Mouse (Mus musculus) MEL (cell line): ENCODE results near the gene Prnd. TPM values are rescaled to one million over a fixed set of nuclear protein-coding genes. Genes with fewer than 3 reads are reported as not detected.
A peak's percentile ranks its signal among the peaks of the same experiment; 100 is the strongest.

Experiments used
- DNase-seq: peaks from one replicate; pipeline ENCODE4 v3.0.0; 2011; ENCODE audit warnings: low read depth, low spot score
- H3K27ac ChIP-seq: 2 replicates; pipeline ENCODE4 v1.5.1; 2012; ENCODE audit warnings: low read depth, mild to moderate bottlenecking, control low read depth, low read length, moderate library complexity; ENCODE audit not compliant: control insufficient read depth
- H3K27me3 ChIP-seq, 2 experiments: fragments of 150-350 bp in 1 of 2; sonication (generic) in 1 of 2; 2 replicates each; pipeline ENCODE4 v1.6.1; 2012; ENCODE audit warnings: low read length in 2 of 2, mild to moderate bottlenecking in 2 of 2, improper control_type of control experiment in 1 of 2, moderate library complexity in 1 of 2; ENCODE audit not compliant: insufficient read depth in 2 of 2, control insufficient read depth in 1 of 2
- H3K36me3 ChIP-seq, 2 experiments: 2 replicates each; pipeline ENCODE4 v1.6.1; 2012 to 2014; ENCODE audit warnings: low read length in 2 of 2, improper control_type of control experiment in 1 of 2, inconsistent platforms in 1 of 2, mild to moderate bottlenecking in 1 of 2; ENCODE audit not compliant: insufficient read depth in 2 of 2, control insufficient read depth in 1 of 2
- H3K4me1 ChIP-seq, 2 experiments: fragments of 150-350 bp in 1 of 2; sonication (generic) in 1 of 2; 2 replicates each; pipeline ENCODE4 v1.6.1; 2012; ENCODE audit warnings: low read length in 2 of 2, improper control_type of control experiment in 1 of 2, mild to moderate bottlenecking in 1 of 2; ENCODE audit not compliant: insufficient read depth in 2 of 2, control insufficient read depth in 1 of 2
- H3K4me3 ChIP-seq, 2 experiments: fragments of 150-350 bp in 1 of 2; sonication (generic) in 1 of 2; 2 replicates each; pipeline ENCODE4 v1.5.1; 2012; ENCODE audit warnings: low read depth in 2 of 2, low read length in 2 of 2, mild to moderate bottlenecking in 2 of 2, moderate library complexity in 2 of 2, control low read depth in 1 of 2, improper control_type of control experiment in 1 of 2; ENCODE audit not compliant: control insufficient read depth in 1 of 2, insufficient read depth in 1 of 2
- H3K79me2 ChIP-seq: 2 replicates; pipeline ENCODE4 v1.6.1; 2012; ENCODE audit warnings: mild to moderate bottlenecking, low read length, moderate library complexity; ENCODE audit not compliant: control insufficient read depth, poor library complexity, insufficient read depth
- H3K9ac ChIP-seq: 2 replicates; pipeline ENCODE4 v1.6.1; 2012; ENCODE audit warnings: low read depth, mild to moderate bottlenecking, control low read depth, low read length, moderate library complexity; ENCODE audit not compliant: control insufficient read depth, poor library complexity, severe bottlenecking
- H3K9me3 ChIP-seq: fragments of 150-350 bp; sonication (generic); replicated peaks from 2 replicates; pipeline ENCODE4 v1.6.1; 2012; ENCODE audit warnings: mild to moderate bottlenecking, low read length, improper control_type of control experiment, moderate library complexity; ENCODE audit not compliant: insufficient read depth
- BHLHE40 ChIP-seq: IDR thresholded peaks from 2 replicates; pipeline ENCODE4 v1.6.1; 2012; ENCODE audit warnings: low read depth, mild to moderate bottlenecking, inconsistent platforms, low read length, improper control_type of control experiment, borderline replicate concordance
- CTCF ChIP-seq, 3 experiments: IDR thresholded peaks in 2 of 3; conservative IDR thresholded peaks in 1 of 3; 2 replicates each; pipeline ENCODE4 v1.5.1; 2011 to 2012; ENCODE audit warnings: low read length in 3 of 3, low read depth in 2 of 3, mild to moderate bottlenecking in 2 of 3, improper control_type of control experiment in 1 of 3, inconsistent platforms in 1 of 3, mixed read lengths in 1 of 3, moderate library complexity in 1 of 3; ENCODE audit not compliant: control insufficient read depth in 1 of 3, insufficient read depth in 1 of 3, poor library complexity in 1 of 3, severe bottlenecking in 1 of 3
- ELF1 ChIP-seq: IDR thresholded peaks from 2 replicates; pipeline ENCODE4 v1.6.1; 2014; ENCODE audit warnings: low read depth, mild to moderate bottlenecking, inconsistent platforms, low read length, improper control_type of control experiment, moderate library complexity
- EP300 ChIP-seq, 2 experiments: IDR thresholded peaks; 2 replicates each; pipeline ENCODE4 v1.6.1; 2011; ENCODE audit warnings: improper control_type of control experiment in 2 of 2, low read length in 2 of 2, low read depth in 1 of 2, mild to moderate bottlenecking in 1 of 2
- ETS1 ChIP-seq: IDR thresholded peaks from 2 replicates; pipeline ENCODE4 v1.6.1; 2012; ENCODE audit warnings: low read depth, mild to moderate bottlenecking, inconsistent platforms, low read length, improper control_type of control experiment, moderate library complexity
- JUND ChIP-seq: IDR thresholded peaks from 2 replicates; pipeline ENCODE4 v1.6.1; 2011; ENCODE audit warnings: low read depth, mild to moderate bottlenecking, improper control_type of control experiment, low read length
- KAT2A ChIP-seq: conservative IDR thresholded peaks from 2 replicates; pipeline ENCODE4 v1.6.1; 2012; ENCODE audit warnings: low read depth, low read length, improper control_type of control experiment, inconsistent platforms
- MAFK ChIP-seq: IDR thresholded peaks from 2 replicates; pipeline ENCODE4 v1.6.1; 2011; ENCODE audit warnings: low read depth, mild to moderate bottlenecking, low read length, improper control_type of control experiment, borderline replicate concordance
- MAX ChIP-seq: IDR thresholded peaks from 2 replicates; pipeline ENCODE4 v1.6.1; 2011; ENCODE audit warnings: low read length, improper control_type of control experiment
- MAZ ChIP-seq: IDR thresholded peaks from 2 replicates; pipeline ENCODE4 v1.6.1; 2012; ENCODE audit warnings: low read depth, mild to moderate bottlenecking, inconsistent platforms, low read length, improper control_type of control experiment
- MXI1 ChIP-seq: IDR thresholded peaks from 2 replicates; pipeline ENCODE4 v1.6.1; 2011; ENCODE audit warnings: mild to moderate bottlenecking, low read depth, low read length, improper control_type of control experiment
- MYB ChIP-seq: IDR thresholded peaks from 2 replicates; pipeline ENCODE4 v1.6.1; 2011; ENCODE audit warnings: mild to moderate bottlenecking, low read depth, low read length, improper control_type of control experiment
- NELFE ChIP-seq: IDR thresholded peaks from 2 replicates; pipeline ENCODE4 v1.6.1; 2011; ENCODE audit warnings: low read depth, low read length, improper control_type of control experiment
- POLR2A ChIP-seq, 2 experiments: IDR thresholded peaks; 2 replicates each; pipeline ENCODE4 v1.6.1; 2011 to 2012; ENCODE audit warnings: low read length in 2 of 2, mild to moderate bottlenecking in 2 of 2, control low read depth in 1 of 2, improper control_type of control experiment in 1 of 2, low read depth in 1 of 2, moderate library complexity in 1 of 2; ENCODE audit not compliant: control insufficient read depth in 1 of 2, insufficient read depth in 1 of 2, poor library complexity in 1 of 2
- POLR2AphosphoS5 ChIP-seq: IDR thresholded peaks from 2 replicates; pipeline ENCODE4 v1.6.1; 2012; ENCODE audit warnings: low read depth, borderline replicate concordance, mild to moderate bottlenecking, inconsistent platforms, low read length, moderate library complexity, mixed read lengths
- RAD21 ChIP-seq: IDR thresholded peaks from 2 replicates; pipeline ENCODE4 v1.6.1; 2011; ENCODE audit warnings: mild to moderate bottlenecking, low read depth, low read length, improper control_type of control experiment
- RCOR1 ChIP-seq: IDR thresholded peaks from 2 replicates; pipeline ENCODE4 v1.6.1; 2012; ENCODE audit warnings: low read depth, mild to moderate bottlenecking, inconsistent platforms, low read length, improper control_type of control experiment
- SIN3A ChIP-seq: IDR thresholded peaks from 2 replicates; pipeline ENCODE4 v1.6.1; 2012; ENCODE audit warnings: low read length, improper control_type of control experiment, inconsistent platforms
- TBP ChIP-seq: IDR thresholded peaks from 2 replicates; pipeline ENCODE4 v1.8.0; 2011; ENCODE audit warnings: low read depth, low read length, improper control_type of control experiment
- UBTF ChIP-seq: IDR thresholded peaks from 2 replicates; pipeline ENCODE4 v1.6.1; 2012; ENCODE audit warnings: low read depth, mild to moderate bottlenecking, inconsistent platforms, low read length, improper control_type of control experiment, moderate library complexity, borderline replicate concordance; ENCODE audit not compliant: insufficient read depth
- USF1 ChIP-seq: IDR thresholded peaks from 2 replicates; pipeline ENCODE4 v1.6.1; 2014; ENCODE audit warnings: low read depth, mild to moderate bottlenecking, inconsistent platforms, low read length, improper control_type of control experiment, moderate library complexity
- ZKSCAN1 ChIP-seq: IDR thresholded peaks from 2 replicates; pipeline ENCODE4 v1.6.1; 2012; ENCODE audit warnings: low read depth, mild to moderate bottlenecking, inconsistent platforms, low read length, improper control_type of control experiment, moderate library complexity
- polyA plus RNA-seq, 2 experiments: library from polyadenylated mRNA; stranded (reverse) in 1 of 2; unstranded in 1 of 2; fragments of >175 nt in 1 of 2; fragments of >200 nt in 1 of 2; gene quantifications; 2 replicates each; pipeline versions ENCODE4 v1.2.1 to v1.2.4; 2012; ENCODE audit warnings: low replicate concordance in 2 of 2, low read depth in 1 of 2; ENCODE audit not compliant: insufficient read length in 2 of 2, insufficient read depth in 1 of 2, missing spikeins in 1 of 2
- total RNA-seq: library from RNA; depleted of rRNA; stranded (reverse); fragments of 300-350 nt; gene quantifications from 2 replicates; pipeline ENCODE4 v1.2.3, GENCODE M21; 2012

Prnd gene
- total and polyA plus RNA-seq, 3 experiments, result 0.06 TPM; not detected in 2

DNA sequence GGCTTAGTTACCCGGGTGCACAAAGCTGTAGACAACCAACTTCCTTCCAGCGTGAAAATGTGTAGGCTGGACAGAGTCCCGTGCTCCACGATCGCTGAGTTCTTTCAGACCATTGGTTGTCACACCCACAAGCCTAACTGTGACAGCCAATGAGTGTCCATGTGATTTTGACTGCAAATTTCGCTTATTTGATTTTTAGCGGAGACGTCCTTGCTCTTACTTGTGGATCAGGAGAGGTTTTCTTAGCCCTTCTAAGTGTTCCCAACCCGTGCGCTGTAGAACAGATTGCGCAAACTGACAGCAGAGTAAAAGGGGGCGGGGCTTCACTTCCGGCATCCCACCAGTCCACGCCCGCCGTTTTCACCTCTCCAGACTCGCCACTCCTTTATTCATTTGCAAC is 4.6 kb downstream of the Prnd start:
- peak overlapping the region; percentile 45 for H3K9ac ChIP-seq
- TF ChIP-seq ETS1 (no peak), MAX (peak; percentile 72), TBP (no peak), MXI1 (peak; percentile 90), ELF1 (peak; percentile 65; the same call in 1 of the 2 replicates), SIN3A (peak; percentile 76), USF1 (peak; percentile 67), BHLHE40 (peak; percentile 66; the same call in 1 of the 2 replicates)
- H3K4me1 ChIP-seq, result peaks cover 0 to 3% of the 10 kb centered on the region in 2 experiments; a peak in 1 of 4 replicates
- H3K4me3 ChIP-seq, result peak overlapping the region; percentile 44 to 57
- no peaks in the 10 kb centered on the region for H3K9me3 ChIP-seq
- H3K27ac ChIP-seq, result peak overlapping the region; percentile 11; the same call in 1 of the 2 replicates
- H3K79me2 ChIP-seq, result no peaks in the 10 kb centered on the region
- no peaks in the 10 kb centered on the region for H3K27me3 ChIP-seq
- DNase-seq, result peak; percentile 89
- H3K36me3 ChIP-seq, result peaks cover 0 to 2% of the 10 kb centered on the region in 2 experiments; a peak in 1 of 4 replicates

DNA sequence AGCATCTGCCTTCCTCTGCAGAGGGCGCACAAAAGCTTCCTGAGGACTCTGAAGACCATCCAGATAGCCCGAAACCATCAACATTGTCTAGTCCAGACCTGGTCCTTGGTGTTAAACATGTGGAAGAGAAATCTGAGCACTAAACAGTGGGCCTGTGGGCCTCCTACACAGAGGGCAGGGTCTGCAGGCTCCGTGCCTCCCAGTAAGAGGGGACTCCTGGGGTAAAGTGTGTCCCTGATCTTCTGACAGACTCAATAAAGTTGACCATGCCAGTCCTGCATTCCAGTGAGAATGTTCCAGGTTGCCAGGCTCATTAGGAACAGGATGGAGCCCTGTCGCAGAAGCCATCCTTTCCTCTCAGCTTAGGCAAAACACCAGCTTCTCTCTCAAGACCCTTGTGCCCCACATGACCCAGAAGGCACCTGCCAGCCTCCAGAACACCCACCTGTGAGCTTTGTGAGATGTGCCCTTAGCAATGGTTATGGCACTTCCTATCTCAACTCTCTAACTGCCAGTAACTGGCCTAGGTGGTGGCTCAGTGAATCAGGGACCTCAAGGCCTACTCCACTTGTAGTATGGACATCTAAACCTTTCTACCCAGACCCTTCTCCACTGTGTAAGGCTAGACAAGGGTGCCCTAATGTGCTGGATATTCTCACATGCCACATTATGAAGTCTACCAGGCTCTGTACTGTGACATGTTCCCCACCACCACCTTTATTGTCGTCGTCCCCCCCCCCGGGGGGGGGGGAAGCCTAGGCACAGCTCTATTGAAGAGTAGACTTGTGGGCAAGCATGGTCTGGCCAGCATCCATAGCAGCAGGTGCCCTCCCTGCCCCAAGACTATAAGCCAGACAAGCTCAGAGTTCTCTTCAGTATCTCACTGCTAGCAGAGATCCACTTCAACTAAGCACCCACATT is 5.9 kb downstream of the Prnd start:
- Histone ChIP-seq H3K9ac (no peak overlapping the region), H3K4me1 (peaks cover 0 to 3% of the 10 kb centered on the region in 2 experiments; a peak in 1 of 4 replicates), H3K27ac (no peak overlapping the region), H3K9me3 (no peaks in the 10 kb centered on the region), H3K79me2 (no peaks in the 10 kb centered on the region), H3K36me3 (peaks cover 0 to 2% of the 10 kb centered on the region in 2 experiments; a peak in 1 of 4 replicates), H3K27me3 (no peaks in the 10 kb centered on the region), H3K4me3 (no peak overlapping the region)
- DNase-seq, result no peak
- no peak for TF ChIP-seq MAFK
- no peak for TF ChIP-seq BHLHE40
- no peak for TF ChIP-seq SIN3A
- no peak for TF ChIP-seq EP300 (IDR thresholded peaks at IDR 0.05; ENCODE audit: low read depth in 1 of 2, low read length in 2 of 2)
- TF ChIP-seq MAZ, result no peak
- TF ChIP-seq MAX, result no peak
- no peak for TF ChIP-seq JUND
- TF ChIP-seq TBP, result no peak
- TF ChIP-seq MYB, result no peak
- no peak for TF ChIP-seq UBTF
- no peak for TF ChIP-seq ZKSCAN1
- TF ChIP-seq POLR2A (IDR thresholded peaks at IDR 0.05; ENCODE audit: control insufficient read depth in 1 of 2, insufficient read depth in 1 of 2, low read depth in 1 of 2, low read length in 2 of 2, poor library complexity in 1 of 2), result no peak
- TF ChIP-seq KAT2A, result no peak
- TF ChIP-seq USF1, result no peak
- TF ChIP-seq RAD21, result no peak
- TF ChIP-seq NELFE, result no peak
- TF ChIP-seq RCOR1, result no peak
- TF ChIP-seq CTCF (IDR thresholded peaks at IDR 0.05 in 2 of 3, conservative IDR thresholded peaks at IDR 0.05 in 1 of 3; ENCODE audit: control insufficient read depth in 1 of 3, insufficient read depth in 1 of 3, low read depth in 2 of 3, low read length in 3 of 3, poor library complexity in 1 of 3, severe bottlenecking in 1 of 3), result no peak
- TF ChIP-seq ETS1, result no peak
- no peak for TF ChIP-seq POLR2AphosphoS5
